Mouse (Mus musculus) subcutaneous adipose tissue, adult 2 months (tissue): Measurements from ENCODE around the gene Glis2. TPM values are rescaled to one million over a fixed set of nuclear protein-coding genes. Genes with fewer than 3 reads are reported as not detected.

Source experiments
- polyA plus RNA-seq: library from polyadenylated mRNA; depleted of rRNA; stranded (reverse); fragments of >200 nt; gene quantifications from 2 replicates; pipeline ENCODE4 v1.2.3, GENCODE M21; 2012; ENCODE audit warnings: low replicate concordance; rRNA removed

Glis2 gene
- 22.3 and 54.0 TPM in 2 replicates for polyA plus RNA-seq

DNA sequence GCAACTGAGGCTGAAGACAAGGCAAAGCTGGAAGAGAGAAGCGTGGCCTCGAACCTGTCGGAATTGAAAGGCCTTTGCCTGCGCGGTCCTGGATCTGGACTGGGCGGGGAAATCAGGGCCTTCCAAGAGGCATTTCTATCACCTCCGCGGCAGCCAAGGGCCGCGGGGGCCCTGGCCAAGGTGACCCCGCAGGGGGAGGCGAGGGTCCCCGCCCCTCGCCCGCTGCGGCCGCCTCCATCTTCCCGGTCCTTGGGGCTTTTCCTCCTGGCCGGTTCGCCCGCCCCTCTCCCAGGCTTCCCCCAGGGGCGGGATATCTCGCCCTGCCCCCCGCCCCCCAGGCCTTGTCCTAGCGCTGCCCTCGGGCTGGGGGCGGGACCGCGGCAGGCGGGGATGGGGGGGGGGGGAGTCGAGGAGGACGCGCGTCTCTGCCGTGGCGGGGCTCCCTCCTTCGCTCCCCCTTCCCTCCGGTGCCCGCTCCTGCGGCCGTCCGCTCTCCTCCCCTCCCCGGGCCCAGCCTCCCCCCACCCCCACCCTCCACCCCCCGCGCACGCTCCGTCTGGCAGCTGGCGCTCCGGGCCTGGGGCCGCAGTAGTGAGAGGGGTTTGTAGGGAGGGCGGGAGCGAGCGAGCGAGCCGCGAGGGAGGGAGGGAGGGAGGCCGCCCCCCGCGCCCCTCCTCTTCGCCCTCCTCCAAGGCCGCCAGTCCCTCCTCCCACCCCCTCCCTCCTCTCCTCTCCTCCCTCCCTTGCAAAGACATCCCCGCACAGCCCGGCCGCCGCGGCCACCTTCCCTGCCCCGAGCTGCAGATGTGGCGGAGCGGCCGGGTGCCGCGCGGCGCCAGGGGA lies at the start of gene Glis2:
Gene Glis2 (plus strand): TSS at position 743 of the 843 bp plus-strand sequence.

DNA sequence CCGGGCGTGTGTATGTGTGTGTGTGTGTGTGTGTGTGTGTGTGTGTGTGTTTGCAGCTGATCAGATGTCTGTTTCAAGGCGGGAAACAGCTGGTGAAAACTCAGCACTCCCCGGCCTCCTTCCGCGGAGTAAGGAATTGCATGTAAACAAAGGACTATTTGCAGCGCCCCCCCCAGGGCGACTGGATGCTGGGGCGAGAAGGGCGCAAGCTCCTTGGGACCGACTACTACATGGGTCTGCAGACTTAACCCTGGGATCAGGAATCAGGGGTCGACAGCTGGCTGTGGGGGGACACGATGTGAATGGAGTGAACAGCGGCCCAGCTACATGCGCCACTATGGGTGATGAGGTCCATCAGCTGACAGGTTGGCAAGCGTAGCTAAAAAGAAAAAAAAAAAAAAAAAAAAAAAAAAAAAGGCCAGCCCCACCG lies 34.8 kb upstream of the Glis2 start, which contains the start of gene Tfap4:
Gene Tfap4 (minus strand): TSS at position 140 of the 430 bp plus-strand sequence.

GRCm38 (mm10) chr16:4624481-4625110 lies 30.1 kb downstream of the Glis2 start, which contains the start of gene Pam16:
Gene Pam16, minus strand, starts transcription at chr16:4624988.

GRCm38 (mm10) chr16:4639831-4640237 lies 45.3 kb downstream of the Glis2 start, which contains the start of the genes Vasn and Dnaja3:
Gene Vasn, plus strand, starts transcription at chr16:4639941.
Gene Dnaja3, plus strand, starts transcription at chr16:4639989.

Other genes starting within 250 kb of the Glis2 start
- gene Adcy9, start 174.2 kb upstream of the Glis2 start, polyA plus RNA-seq = 9.9 and 13.3 TPM in 2 replicates
- gene Srl, start 52.9 kb upstream of the Glis2 start, polyA plus RNA-seq = 6.5 and 7.3 TPM in 2 replicates
- 4.9 and 16.0 TPM in 2 replicates for gene Tfap4, start 34.9 kb upstream of the Glis2 start, polyA plus RNA-seq
- gene Pam16, start 30.3 kb downstream of the Glis2 start, polyA plus RNA-seq = 13.9 and 23.4 TPM in 2 replicates
- 41.7 and 46.7 TPM in 2 replicates for gene Vasn, start 45.2 kb downstream of the Glis2 start, polyA plus RNA-seq
- 39.1 and 49.0 TPM in 2 replicates for gene Dnaja3, start 45.3 kb downstream of the Glis2 start, polyA plus RNA-seq
- gene Coro7, start 85.1 kb downstream of the Glis2 start, polyA plus RNA-seq = 54.8 and 56.0 TPM in 2 replicates
- gene Nmral1, start 124.6 kb downstream of the Glis2 start, polyA plus RNA-seq = 11.5 and 16.7 TPM in 2 replicates
- gene Hmox2, start 131.6 kb downstream of the Glis2 start, polyA plus RNA-seq = 44.2 and 52.6 TPM in 2 replicates
- gene Cdip1, start 195.6 kb downstream of the Glis2 start, polyA plus RNA-seq = 88.3 and 114 TPM in 2 replicates
- not detected in 2 replicates for gene 4930562C15Rik, start 240.7 kb downstream of the Glis2 start, polyA plus RNA-seq